Mouse (Mus musculus): ENCODE data around the gene Il10.
"Not testable (repeated sequence)": the region's sequence is repeated elsewhere in the genome, so short reads cannot be mapped to it uniquely, and the experiment has no call there.

Gene Il10

GRCm38 (mm10) chr1:131020425-131021310 lies 1.0 kb downstream of the Il10 start:
- no peak for DNase-seq (ENCODE audit: low spot score in 2 of 2)

- no peak for DNase-seq (ENCODE audit: low spot score in 2 of 2)
Observed at GRCm38 (mm10) chr1:131021438-131021837, 1.8 kb downstream of the Il10 start.

- no peak for DNase-seq (ENCODE audit: low spot score in 2 of 2)
Observed at GRCm38 (mm10) chr1:131021900-131022590, 2.4 kb downstream of the Il10 start.

- no peak for DNase-seq (ENCODE audit: low spot score in 2 of 2)
Observed at GRCm38 (mm10) chr1:131022591-131023249, 3.1 kb downstream of the Il10 start.

GRCm38 (mm10) chr1:131023250-131023858 lies 3.7 kb downstream of the Il10 start:
- DNase-seq (ENCODE audit: low spot score in 2 of 2): not testable (repeated sequence)

- DNase-seq (ENCODE audit: low spot score in 2 of 2): no peak
Observed at GRCm38 (mm10) chr1:131024900-131025842, 5.5 kb downstream of the Il10 start.

GRCm38 (mm10) chr1:131025843-131026190 lies 6.2 kb downstream of the Il10 start:
- DNase-seq (ENCODE audit: low spot score in 2 of 2): no peak

GRCm38 (mm10) chr1:131029215-131029614 lies 9.6 kb downstream of the Il10 start:
- no peak for DNase-seq (ENCODE audit: low spot score in 2 of 2)

- DNase-seq (ENCODE audit: low spot score in 2 of 2): no peak
Observed at GRCm38 (mm10) chr1:131030261-131030660, 10.6 kb downstream of the Il10 start.

GRCm38 (mm10) chr1:131031267-131031666 lies 11.6 kb downstream of the Il10 start:
- no peak for DNase-seq (ENCODE audit: low spot score in 2 of 2)

GRCm38 (mm10) chr1:131038001-131038400 lies 18.4 kb downstream of the Il10 start:
- no peak for DNase-seq (ENCODE audit: low spot score in 2 of 2)

GRCm38 (mm10) chr1:131038415-131039017 lies 18.9 kb downstream of the Il10 start:
- no peak for DNase-seq (ENCODE audit: low spot score in 2 of 2)

GRCm38 (mm10) chr1:131039479-131039878 lies 19.8 kb downstream of the Il10 start:
- no peak for DNase-seq (ENCODE audit: low spot score in 2 of 2)

- DNase-seq (ENCODE audit: low spot score in 2 of 2): no peak
Observed at GRCm38 (mm10) chr1:131042263-131042662, 22.6 kb downstream of the Il10 start.

- no peak for DNase-seq (ENCODE audit: low spot score in 2 of 2)
Observed at GRCm38 (mm10) chr1:131042721-131043120, 23.1 kb downstream of the Il10 start.

- no peak for DNase-seq (ENCODE audit: low spot score in 2 of 2)
Observed at GRCm38 (mm10) chr1:131043636-131044035, 24.0 kb downstream of the Il10 start.

GRCm38 (mm10) chr1:131045723-131046355 lies 26.2 kb downstream of the Il10 start:
- DNase-seq (ENCODE audit: low spot score in 2 of 2): no peak

GRCm38 (mm10) chr1:131046607-131047006 lies 27.0 kb downstream of the Il10 start:
- DNase-seq (ENCODE audit: low spot score in 2 of 2): no peak

- DNase-seq (ENCODE audit: low spot score in 2 of 2): no peak
Observed at GRCm38 (mm10) chr1:131048121-131048863, 28.6 kb downstream of the Il10 start.
